Comparison of ENCODE assay signal across 29 mouse cellular contexts in genomic region chr3:34510723-34511122, GRCm38 (mm10).
DNase-seq lines count a peak whose midpoint lies in the region; ATAC-seq and TF ChIP-seq lines count a peak whose summit lies in the region.
"Had no signal": no experiment of that assay in that cellular context is flagged by ENCODE, and none has a peak within 500 bp of the region (broad histone marks: within the 10 kb centered on the region; RNA-seq: fewer than 3 reads in every experiment).

No protein-coding gene starts in this region.

- no peaks in the 10 kb centered on the region for H3K4me1 ChIP-seq in kidney, postnatal 0 days (replicated peaks; ENCODE audit: insufficient read depth, low read length)
- H3K4me1 ChIP-seq: embryonic facial prominence, embryonic 10.5 days; embryonic facial prominence, embryonic 13.5 days; hindbrain, embryonic 13.5 days had no signal

- 47% methylated on average over 4 of the region's 4 CpGs for WGBS in kidney, postnatal 0 days

- H3K9me3 ChIP-seq in kidney, postnatal 0 days (replicated peaks; ENCODE audit: low read length): peaks cover 6% of the 10 kb centered on the region; the same call in 1 of the 2 replicates
- H3K9me3 ChIP-seq: forebrain, embryonic 13.5 days; hindbrain, embryonic 13.5 days had no signal

- no peak overlapping the region for H3K4me3 ChIP-seq in kidney, postnatal 0 days (replicated peaks; ENCODE audit: low read depth, low read length)
- H3K4me3 ChIP-seq: embryonic facial prominence, embryonic 10.5 days; embryonic facial prominence, embryonic 13.5 days; erythroblast, embryonic 14.5 days; forebrain, embryonic 13.5 days; gastrocnemius, adult 2 months; heart, adult 2 months; hindbrain, embryonic 13.5 days had no signal

- CTCF ChIA-PET in Patski (lab: Charles Lee): interaction anchor here (1.5 kb wide), 1 partner anchor 10 kb away, joined by 3 read pairs; no protein-coding TSS in a partner anchor

- peak; percentile 57; the same call in 1 of the 2 replicates for ATAC-seq in kidney, postnatal 0 days (replicated peaks; ENCODE audit: low FRiP score, low read depth)
- peak; percentile 72 for ATAC-seq in Patski
- ATAC-seq: forebrain, embryonic 13.5 days; forebrain, postnatal 0 days; hindbrain, postnatal 0 days; inflammation-experienced regulatory T-cells, adult 6 months; intestine, embryonic 16.5 days had no signal

- H3K9ac ChIP-seq in kidney, postnatal 0 days (ENCODE audit: low read depth, low read length): no peak overlapping the region
- H3K9ac ChIP-seq: embryonic facial prominence, embryonic 13.5 days; forebrain, embryonic 13.5 days; forebrain, postnatal 0 days; hindbrain, embryonic 13.5 days had no signal

- H3K4me2 ChIP-seq in kidney, postnatal 0 days (ENCODE audit: low read length): no peak overlapping the region
- H3K4me2 ChIP-seq: embryonic facial prominence, embryonic 13.5 days; forebrain, embryonic 13.5 days; heart, embryonic 11.5 days; hindbrain, embryonic 13.5 days had no signal

- POLR2A ChIA-PET in Patski (lab: Charles Lee): no interaction called here

- no peaks in the 10 kb centered on the region for H3K36me3 ChIP-seq in kidney, postnatal 0 days (ENCODE audit: insufficient read depth, low read length)
- H3K36me3 ChIP-seq: embryonic facial prominence, embryonic 10.5 days; embryonic facial prominence, embryonic 13.5 days; G1E; hindbrain, embryonic 13.5 days had no signal

- TF ChIP-seq CTCF in kidney, postnatal 0 days (IDR thresholded peaks at IDR 0.05; ENCODE audit: low read depth): no peak
- no peak for TF ChIP-seq CTCF in Patski (IDR thresholded peaks at IDR 0.05)

- H3K27ac ChIP-seq in kidney, postnatal 0 days: no peak overlapping the region
- H3K27ac ChIP-seq: embryonic facial prominence, embryonic 10.5 days; embryonic facial prominence, embryonic 13.5 days; forebrain, embryonic 13.5 days; gastrocnemius, adult 2 months; heart, adult 2 months; hindbrain, embryonic 13.5 days; hindbrain, postnatal 0 days had no signal

- H3K27me3 ChIP-seq in kidney, postnatal 0 days (ENCODE audit: insufficient read depth, low read length): no peaks in the 10 kb centered on the region
- peaks cover 9% of the 10 kb centered on the region for H3K27me3 ChIP-seq in Patski
- H3K27me3 ChIP-seq: CH12.LX had no signal

- in situ Hi-C loops in Patski (cut with MboI; ENCODE audit: low pct_unique_long_range_greater_than_20kb): loop anchor here (10.0 kb wide), 1 partner anchor 176 kb away; no protein-coding TSS in a partner anchor

- peak; percentile 27 for DNase-seq in heart, adult 11 months
- DNase-seq in heart, adult 8-10 months (ENCODE audit: low spot score): no peak
- DNase-seq in kidney, postnatal 0 days (ENCODE audit: low spot score): no peak
- DNase-seq in kidney, adult 11 months: no peak
- peak; percentile 31 for DNase-seq in Patski (ENCODE audit: low read depth, low spot score)
- no peak for DNase-seq in adrenal gland, adult 8-10 months
- DNase-seq: adrenal gland, adult 2 months; adrenal gland, postnatal 25 days; cerebellum, adult 11-12 months; cerebellum, adult 8-10 months; cerebellum, postnatal 10 days; cerebellum, postnatal 36 days; embryo, embryonic 11 days; forebrain, postnatal 0 days; gastrocnemius, adult 2 months; gastrocnemius, postnatal 25 days; heart, adult 2 months; kidney, adult 2 months had no signal

Comparison
In these comparisons a context has a peak if more than half of its experiments do, and no peak if none do; other contexts are left out.
1. DNase-seq: peak in heart, adult 11 months (single experiment) and Patski (single experiment); none in heart, adult 8-10 months (single experiment), kidney, postnatal 0 days (single experiment), kidney, adult 11 months (single experiment) and adrenal gland, adult 8-10 months (single experiment).